Mouse (Mus musculus) frontal cortex, postnatal 36 days (tissue): ENCODE measurements around the gene Them7.

ENCODE experiments used
- DNase-seq, 2 experiments: peaks; one replicate each; pipeline ENCODE4 v3.0.0; 2022; ENCODE audit warnings: low spot score in 2 of 2

Gene Them7

DNA sequence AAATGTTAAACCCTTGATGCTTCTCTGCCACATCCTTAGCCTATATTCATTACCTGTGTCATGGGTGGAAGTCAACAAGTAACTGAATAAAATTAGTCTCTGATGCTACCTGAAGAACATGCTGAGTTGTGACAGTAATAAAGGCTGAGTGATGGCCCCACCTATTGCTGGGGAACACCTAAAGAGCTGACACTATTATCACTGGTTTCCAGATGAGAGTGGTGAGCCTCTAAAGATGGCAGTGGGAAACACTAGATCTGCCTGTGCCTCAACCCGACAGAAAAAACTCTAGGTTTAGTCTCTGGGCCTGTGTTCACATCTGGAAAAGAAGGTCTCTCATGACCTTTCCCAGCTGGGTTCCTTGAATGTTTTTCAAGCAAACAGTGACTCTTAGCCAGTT lies 155.6 kb downstream of the Them7 start:
- no peak for DNase-seq

DNA sequence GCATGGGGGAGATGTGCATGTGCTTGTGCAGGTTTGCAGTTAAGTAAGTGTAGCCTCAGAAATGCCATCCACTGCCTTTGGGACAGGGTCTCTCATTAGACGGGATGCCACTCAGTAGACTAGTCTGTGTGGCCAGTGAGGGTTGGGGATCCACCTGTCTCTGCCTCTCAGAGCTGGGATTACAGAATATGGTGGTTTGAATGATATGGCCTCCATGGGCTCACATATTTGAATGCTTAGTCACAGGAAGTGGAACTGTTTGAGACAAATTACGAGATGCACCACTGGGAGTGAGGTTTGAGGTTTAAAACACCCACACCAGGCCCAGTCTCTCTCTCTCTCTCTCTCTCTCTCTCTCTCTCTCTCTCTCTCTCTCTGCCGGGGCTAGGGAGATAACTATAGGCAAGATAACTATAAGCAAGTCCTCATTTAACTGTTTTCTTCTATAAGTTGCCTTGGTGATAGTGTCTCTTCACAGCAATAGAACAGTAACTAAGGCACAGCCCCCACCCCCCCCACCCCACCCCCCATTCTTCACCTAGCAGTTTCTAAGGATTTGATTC lies 156.7 kb downstream of the Them7 start:
- DNase-seq = no peak

DNA sequence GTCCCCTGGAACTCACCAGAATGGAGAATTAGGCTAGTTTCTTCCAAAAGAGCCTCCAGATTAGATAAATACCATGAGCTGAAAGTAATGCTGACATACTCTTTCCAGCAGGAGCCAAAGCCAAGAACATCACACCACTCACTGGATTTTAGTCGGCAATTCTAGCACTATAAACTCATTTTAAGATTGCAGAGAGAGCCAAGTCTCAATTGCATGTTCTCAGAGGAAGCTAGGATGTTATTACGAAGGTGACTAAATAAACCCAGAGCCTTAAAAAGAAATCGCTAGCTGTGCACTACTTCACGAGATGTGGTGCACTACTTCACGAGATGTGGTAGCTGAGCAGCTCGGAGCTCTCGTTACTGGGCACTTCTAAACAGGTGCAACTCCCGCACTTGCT lies 158.9 kb downstream of the Them7 start:
- DNase-seq = peak in 1 of 2 experiments; percentile 36

DNA sequence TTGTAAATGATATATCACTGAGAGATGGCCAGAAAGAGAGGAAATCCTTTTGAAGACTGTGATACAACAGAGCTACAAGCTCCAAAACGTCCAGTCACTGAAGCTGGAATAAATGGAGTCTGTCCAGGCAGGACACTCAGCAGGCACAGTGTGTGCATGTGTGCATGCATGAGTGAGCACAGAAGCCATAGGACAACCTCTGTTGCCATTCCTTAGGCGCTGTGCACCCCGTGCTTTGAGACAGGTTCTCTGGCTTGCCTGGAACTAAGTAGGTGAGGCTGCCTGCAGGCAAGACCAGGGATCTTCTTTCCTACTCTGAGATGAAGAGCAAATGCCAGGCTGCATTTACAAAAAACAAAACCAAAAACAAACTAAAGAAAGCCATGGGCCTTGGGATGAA lies 160.9 kb downstream of the Them7 start:
- DNase-seq = no peak

DNA sequence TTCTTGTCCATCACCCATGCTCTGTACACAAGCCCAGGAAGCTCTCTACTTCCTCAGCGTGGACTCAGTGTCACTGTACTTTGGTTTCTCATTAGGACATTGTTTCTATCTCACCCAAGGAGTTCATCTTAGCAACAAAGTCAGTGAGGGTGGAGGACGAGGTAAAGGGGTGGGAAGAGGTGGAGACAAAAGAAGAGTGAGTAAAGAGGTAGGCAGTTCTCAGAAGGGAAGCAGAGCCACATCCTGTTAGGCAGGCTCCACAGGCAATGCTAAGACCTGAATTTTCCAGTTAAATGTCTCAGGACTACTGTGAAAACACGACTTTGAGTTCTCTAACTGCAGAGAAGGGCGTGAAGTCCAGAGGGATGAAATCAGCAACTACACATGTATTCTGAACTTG lies 162.3 kb downstream of the Them7 start:
- DNase-seq = no peak

DNA sequence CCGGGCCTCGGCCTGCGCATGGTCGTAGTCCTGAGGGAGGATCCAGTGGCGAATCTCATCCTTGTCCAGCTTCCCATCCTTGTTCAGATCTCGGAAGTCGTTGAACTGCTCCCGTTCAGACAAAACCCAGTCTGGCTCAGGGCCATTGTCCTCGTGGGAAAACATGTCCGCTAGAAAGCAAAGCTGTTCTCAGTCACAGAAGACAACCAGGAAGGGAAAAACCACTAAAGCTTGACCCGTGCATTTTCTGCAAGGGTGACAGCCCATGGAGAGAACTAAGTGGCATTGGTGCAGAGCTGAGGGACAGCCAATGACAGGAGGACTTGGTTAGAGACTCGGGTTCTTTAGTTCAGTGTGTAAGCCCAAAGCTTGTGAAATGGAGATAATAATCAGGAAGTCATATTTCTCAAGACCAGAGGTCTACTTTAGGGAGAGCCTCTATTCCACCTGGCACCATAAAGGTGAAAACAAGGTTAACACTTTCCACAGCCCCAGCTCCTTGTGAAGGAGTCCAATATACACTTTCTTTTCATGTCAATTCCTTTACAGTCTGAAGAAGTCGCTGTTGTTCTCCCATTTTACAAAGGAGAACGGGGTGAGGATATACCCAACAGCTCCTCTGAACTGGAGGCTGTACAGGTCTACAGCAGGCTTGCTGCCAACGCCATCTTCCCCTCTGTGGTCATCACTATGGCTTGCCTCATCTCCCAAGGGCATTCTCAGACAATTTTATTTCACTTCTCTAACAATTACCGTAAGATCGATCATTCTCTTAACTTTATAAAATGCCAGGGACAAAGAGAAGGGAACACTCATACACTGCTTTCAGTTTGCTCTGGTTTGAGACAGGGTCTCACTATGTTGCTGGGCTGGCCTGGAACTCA lies 165.1 kb downstream of the Them7 start:
- DNase-seq = no peak

DNA sequence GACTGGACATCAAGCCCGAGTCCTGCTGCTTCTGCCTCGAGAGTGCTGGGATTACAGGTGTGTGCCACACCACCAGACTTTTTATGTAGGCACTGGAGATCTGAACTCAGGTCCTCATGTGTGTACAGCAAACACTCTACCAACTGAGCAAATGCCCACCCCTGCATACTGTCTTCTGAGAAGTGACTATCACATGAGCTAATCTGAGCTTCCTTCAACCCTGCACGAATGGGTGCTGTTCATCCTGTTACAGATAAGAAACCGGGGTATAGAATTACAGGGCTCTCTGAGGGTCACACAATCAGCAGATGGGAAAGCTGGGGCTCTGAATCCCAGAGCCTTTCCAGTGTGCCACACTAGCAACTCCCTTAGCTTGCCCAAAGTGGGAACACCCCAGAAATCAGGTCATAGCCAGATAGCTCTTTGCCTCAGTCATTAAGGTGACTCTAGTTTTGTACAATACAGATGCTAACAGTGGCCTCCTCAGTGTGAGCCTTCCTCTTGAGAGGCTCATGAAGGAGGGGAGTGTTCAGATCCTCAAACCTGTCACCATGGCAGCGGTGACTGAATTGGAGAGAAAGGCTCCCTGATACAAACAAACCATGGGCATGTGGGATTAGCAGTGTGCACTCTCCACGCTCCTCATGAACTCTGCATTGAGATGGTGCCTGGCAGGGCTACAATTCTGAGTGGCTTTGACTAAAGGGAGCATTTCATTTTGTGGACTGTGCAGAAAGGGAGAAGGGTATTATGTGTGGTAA lies 166.7 kb downstream of the Them7 start:
- DNase-seq = no peak

DNA sequence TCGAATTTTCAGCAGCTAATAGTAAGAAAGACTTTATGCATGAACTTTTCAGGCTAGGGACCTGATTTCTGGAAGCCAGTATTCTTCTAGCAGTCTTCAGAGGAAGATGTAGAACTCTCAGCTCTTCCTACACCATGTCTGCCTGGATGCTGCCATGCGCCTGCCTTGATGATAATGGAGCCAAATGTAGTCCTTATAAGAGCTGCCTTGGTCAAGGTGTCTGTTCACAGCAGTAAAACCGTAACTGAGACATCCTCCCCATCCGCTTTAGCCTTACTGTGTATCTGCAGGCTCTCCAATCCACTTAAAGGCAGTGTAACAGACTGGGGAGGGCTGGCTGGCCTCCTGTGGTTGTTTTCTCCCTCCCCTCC lies 167.3 kb downstream of the Them7 start:
- no peak for DNase-seq

DNA sequence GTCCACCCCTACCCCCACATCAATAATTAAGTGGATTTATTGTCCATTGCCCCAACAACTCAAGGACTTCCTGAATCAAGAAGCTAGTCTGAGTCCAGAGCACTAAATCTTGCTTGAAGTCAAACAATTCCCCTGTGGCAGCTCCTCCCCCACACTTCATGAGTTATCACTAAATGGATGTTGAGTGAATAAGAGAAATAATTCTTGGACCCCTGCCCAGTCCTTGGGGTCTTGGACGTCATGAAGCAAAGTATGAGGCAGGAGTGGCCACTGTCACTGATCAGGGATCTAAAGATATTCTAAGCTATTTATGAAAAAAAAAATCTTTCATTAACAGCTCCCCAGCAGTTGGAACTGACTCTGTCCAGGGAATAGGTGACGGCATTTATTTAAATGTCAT lies 168.4 kb downstream of the Them7 start:
- no peak for DNase-seq

DNA sequence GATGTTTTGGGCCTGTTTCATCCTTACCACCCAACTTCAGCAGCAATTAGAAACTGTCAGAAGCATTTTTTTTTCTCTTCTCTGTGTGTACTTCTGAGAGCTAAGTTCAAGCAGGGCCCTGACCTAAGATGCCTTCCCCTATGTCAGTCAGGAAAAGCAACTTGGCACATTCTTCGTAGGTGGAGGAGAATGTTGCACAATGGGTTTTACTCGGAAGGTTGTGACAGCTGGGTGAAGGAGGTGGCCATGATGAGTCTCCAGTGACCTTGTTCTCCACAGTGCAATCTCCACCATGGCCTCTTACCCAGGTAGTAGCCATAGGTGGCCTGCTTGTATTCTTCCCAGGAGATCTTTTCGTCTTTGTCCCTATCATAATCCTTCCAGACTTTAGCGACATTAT lies 170.3 kb downstream of the Them7 start:
- no peak for DNase-seq

DNA sequence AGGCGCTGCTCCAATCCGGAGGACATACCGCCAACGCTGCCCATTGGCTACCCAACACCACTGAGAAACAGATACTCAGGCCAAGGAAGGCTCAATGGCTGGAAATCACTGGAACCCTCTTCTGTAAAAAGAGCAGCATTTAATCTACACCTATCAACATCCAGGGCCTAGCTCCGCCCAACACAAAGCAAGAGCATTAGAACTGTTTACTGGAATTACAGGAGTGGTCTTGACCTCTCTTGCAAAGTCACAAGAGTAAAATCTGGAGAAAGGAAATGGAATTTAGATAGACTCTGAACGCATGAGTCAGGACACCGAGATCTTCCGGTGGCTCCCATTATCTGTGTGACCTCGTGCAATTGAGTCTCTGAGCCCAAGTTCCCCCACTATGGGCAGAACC lies 171.9 kb downstream of the Them7 start:
- no peak for DNase-seq

DNA sequence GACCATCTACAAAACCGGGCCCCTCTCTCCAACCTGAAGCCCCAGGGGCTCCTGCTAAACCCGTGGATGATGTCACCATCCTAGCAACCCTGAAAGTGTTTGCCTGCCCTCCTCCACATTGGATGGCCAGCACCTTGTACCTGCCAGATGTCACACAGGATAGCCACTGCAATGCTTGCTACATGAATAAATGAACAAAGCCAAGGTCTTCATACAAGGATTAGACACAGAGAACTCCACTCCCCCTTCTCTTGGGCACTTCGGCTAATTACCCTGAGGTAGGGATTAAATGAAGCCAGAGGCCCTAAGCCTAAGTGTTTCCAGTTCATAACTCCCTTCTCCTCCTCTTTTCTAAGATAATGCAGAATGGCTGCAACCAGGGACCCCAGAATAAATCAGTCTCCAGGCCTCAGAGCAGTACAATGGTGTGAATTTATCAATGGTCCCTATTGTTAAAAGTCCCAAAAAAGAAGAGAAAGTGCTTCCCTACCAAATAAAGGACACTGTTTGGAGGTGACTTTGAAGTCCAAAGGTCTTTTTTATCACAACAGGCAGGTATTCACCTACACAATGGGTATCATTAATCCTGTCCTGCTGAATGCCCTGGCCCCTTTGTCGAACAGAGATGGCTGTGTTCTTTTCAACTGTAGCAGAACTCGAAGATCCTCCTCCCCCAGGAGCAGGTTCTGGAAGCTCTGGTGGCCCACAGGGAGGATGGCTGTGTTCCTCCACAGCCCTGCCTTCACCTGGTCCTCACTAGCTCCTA lies 173.5 kb downstream of the Them7 start:
- DNase-seq = no peak

DNA sequence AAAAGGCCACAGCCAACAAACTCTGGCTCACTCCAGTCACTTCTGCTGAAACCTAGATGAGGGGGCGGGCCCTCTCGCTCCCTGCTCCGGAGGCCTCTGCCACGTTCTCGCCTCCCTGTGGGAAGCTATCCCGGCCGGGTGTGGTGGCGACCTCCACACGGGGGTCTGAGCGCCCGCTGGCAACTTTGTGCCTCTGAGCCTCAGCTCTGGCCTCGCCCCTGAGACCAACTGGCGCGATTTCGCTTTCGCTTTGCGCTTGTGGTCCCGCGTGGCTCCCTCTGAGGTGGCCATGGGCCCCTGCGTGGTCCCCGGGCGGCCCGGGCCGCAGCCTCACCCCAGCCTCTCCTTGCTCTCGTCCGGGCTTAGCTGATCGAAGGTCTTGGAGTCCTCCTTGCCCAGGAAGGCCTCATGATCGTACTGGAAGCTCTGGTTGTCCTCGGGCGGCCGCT lies 174.5 kb downstream of the Them7 start:
- DNase-seq = no peak

DNA sequence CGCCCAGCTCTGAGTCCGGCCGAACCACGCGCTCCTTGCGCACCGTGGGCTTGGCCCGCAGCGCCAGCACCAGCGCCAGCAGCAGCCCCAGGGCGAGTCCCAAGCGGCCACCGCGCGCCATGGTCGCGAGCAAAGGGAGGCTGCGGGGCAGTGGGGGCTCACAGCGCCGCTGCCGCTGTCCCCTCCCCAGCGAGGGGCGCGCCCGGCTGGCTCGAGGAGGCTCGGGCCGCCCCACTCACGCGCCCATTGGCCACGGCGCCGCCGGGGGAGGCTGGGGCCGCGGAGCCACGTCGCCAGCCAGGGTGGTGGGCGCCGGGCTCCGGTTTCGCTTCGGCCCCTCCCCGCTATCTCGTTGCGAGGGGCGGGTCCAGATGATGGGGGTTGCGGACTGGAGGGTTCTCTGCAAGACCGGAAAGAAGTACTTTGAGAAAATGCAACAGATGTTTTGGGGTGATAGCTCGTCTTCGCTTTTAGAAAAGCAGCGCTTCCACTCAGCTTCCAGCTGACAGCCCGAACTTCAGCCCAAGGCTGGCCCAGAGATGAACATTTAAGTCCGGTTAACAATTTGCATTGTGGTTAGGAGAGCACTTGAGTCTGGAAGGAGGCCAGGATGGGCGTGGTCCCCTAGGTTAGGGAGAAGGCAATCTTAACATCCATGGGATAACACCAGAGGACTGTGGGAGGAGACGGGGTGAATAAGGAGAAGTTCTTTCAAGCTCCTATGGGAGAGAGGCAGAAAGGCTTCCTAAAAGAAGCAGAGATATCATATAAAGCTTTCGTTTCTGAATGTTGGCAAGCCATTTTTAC lies 175.2 kb downstream of the Them7 start, which contains the start of gene Rcn1:
TSS of gene Rcn1 (minus strand) at position 235 of the 807 bp plus-strand sequence.
- DNase-seq = peak; percentile 19 to 42

DNA sequence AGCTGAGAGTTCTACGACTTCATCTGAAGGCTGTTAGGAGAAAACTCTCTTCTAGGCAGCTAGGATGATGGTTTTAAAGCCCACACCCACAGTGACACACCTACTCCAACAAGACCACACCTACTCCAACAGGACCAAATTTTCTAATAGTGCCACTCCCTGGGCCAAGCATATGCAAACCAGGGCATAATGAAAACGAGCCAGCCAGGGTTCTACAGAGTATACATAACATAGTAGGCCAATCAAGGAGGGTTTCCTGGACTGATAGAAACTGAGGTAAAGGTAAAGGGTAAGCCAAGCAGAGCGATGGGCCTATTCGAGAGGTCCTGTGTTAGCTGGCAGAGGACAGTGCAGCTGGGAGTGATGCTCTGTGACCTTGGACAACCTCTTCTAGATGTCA lies 176.4 kb downstream of the Them7 start:
- DNase-seq = no peak

DNA sequence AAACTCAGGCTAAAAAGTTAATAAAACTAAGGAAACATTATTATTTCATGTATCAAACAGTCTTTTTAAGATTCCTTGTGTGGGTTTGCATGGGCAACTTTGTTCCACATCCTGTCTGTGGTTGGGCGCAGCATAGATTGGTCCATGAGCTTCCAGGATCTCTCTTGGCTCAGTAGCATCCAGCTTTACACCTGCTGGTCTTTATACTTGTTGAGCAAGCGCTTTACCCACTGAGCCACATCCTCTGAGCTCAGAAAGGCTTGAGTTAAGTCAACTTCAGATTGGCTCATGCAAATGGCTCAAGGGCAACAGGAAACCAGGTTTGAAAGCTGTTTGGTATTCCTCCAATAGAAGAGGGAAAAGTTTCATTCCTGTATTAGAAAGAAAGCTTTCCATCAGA lies 178.1 kb downstream of the Them7 start:
- no peak for DNase-seq

DNA sequence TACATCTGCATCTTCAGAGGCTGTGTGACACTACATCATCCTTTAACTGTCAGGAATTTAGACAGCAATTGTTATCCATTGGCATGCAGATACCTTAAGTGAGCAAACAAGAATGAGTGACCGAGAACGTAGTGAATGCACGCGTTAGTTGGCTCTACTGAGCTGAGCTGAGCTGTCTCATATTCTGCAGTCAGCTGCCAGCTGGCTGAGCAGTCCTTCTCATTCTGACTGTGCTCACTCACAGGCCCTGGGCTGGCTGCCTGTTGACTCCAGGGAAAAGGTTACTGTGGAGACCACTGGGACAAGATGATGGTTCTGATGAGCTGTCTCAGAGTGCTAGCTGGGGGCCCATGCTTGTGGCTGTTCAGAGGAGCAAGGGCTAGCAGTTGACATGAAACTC lies 184.4 kb downstream of the Them7 start:
- no peak for DNase-seq

DNA sequence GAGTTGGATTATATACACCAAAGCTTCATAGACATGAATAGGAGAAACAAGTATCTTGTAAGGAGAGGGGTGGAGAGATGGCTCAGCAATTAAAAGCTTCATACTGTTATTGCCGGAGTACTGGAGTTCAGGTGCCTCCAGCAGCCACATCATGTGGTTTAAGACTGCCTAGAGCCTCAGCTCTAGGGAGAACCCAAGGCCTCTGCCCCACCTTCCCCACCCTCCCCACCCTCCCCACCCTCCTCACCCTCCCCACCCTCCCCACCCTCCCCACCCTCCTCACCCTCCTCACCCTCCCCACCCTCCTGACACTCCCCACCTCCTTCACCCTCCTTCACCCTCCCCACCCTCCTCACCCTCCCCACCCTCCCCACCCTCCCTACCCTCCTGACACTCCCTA lies 185.1 kb downstream of the Them7 start:
- no peak for DNase-seq

DNA sequence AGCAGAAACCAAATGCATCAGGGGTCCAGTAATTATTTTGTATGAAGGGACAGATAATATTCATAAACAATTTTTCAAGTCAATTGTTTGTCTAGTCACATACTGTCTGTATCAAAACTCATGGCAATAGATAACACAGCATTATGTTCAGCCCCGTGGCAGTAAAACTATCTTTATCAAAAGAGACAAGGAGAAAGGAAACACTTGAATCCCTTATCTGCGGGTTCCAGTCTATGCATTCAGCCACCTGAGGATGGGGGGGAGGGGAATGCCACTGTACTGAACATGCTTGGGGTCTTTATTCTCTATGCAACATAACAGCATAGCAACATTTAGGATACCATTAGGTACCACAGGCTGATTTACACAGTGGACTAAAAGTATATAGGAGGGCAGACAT lies 190.2 kb downstream of the Them7 start:
- no peak for DNase-seq

DNA sequence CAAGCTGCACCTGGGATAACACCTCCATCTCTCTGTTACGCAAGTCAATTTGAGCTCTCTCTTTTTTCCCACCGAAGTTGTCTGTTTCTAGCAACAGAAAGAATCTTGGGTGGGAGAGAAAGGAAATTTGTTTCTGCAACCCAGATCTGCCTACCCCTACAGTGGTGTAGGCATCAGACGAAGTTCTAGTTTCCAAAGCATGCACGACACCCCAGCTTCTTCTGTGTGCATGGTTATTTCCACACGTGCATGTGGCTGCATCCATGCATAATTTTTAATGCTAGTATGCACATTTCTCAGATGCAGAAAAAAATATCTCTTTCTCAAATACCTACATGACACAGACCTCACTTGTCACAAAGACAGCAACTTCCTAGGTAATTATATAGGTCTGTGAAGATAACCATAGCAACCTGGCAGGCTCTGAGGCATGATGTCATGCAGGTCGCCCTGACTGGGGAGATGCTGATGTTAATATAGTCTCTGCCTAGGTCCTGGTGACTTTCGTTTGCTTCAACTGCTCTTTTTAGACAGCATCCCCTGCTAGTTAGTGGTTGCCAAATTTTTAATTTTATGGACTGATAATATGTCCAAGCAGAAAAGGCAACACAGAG lies 192.0 kb downstream of the Them7 start:
- peak in 1 of 2 experiments; percentile 49 for DNase-seq
